Mouse (Mus musculus): ENCODE measurements around the gene Ccl4. TPM values are rescaled to one million over a fixed set of nuclear protein-coding genes. Genes with fewer than 3 reads are reported as not detected.
A peak's percentile ranks its signal among the peaks of the same experiment; 100 is the strongest.

The Ccl4 gene
- polyA plus RNA-seq, 1 experiment = not detected

- no peak overlapping the region for H3K4me3 ChIP-seq (ENCODE audit: low read depth, low read length)
- no peaks in the 10 kb centered on the region for H3K9me3 ChIP-seq (replicated peaks; ENCODE audit: control insufficient read depth, insufficient read depth, low read length, poor library complexity, severe bottlenecking)
- H3K27ac ChIP-seq (ENCODE audit: insufficient read depth, low read length) = no peak overlapping the region
Observed at GRCm38 (mm10) chr11:83630630-83631029, 31.8 kb upstream of the Ccl4 start.

GRCm38 (mm10) chr11:83631065-83631464 lies 31.3 kb upstream of the Ccl4 start:
- Histone ChIP-seq H3K27me3 (ENCODE audit: control insufficient read depth, insufficient read depth, low read length, poor library complexity, severe bottlenecking) (no peaks in the 10 kb centered on the region), H3K27ac (ENCODE audit: insufficient read depth, low read length) (no peak overlapping the region), H3K9me3 (replicated peaks; ENCODE audit: control insufficient read depth, insufficient read depth, low read length, poor library complexity, severe bottlenecking) (no peaks in the 10 kb centered on the region), H3K4me1 (ENCODE audit: control insufficient read depth, insufficient read depth, low read length) (no peaks in the 10 kb centered on the region), H3K4me3 (ENCODE audit: low read depth, low read length) (no peak overlapping the region), H3K36me3 (ENCODE audit: control insufficient read depth, insufficient read depth, low read length, poor library complexity, severe bottlenecking) (no peaks in the 10 kb centered on the region), H3K9ac (ENCODE audit: low read depth, poor library complexity, severe bottlenecking) (no peak overlapping the region)
- TF ChIP-seq POLR2A (IDR thresholded peaks at IDR 0.05; ENCODE audit: insufficient read depth, low read length) (no peak), CTCF (IDR thresholded peaks at IDR 0.05; ENCODE audit: low read depth, low read length) (no peak), EP300 (IDR thresholded peaks at IDR 0.05; ENCODE audit: insufficient read depth, low read depth, low read length) (no peak)

More at GRCm38 (mm10) chr11:83630630-83631029, 31.8 kb upstream of the Ccl4 start:
- TF ChIP-seq EP300 (IDR thresholded peaks at IDR 0.05; ENCODE audit: insufficient read depth, low read depth, low read length) (no peak), POLR2A (IDR thresholded peaks at IDR 0.05; ENCODE audit: insufficient read depth, low read length) (no peak), CTCF (IDR thresholded peaks at IDR 0.05; ENCODE audit: low read depth, low read length) (no peak)
- H3K27me3 ChIP-seq (ENCODE audit: control insufficient read depth, insufficient read depth, low read length, poor library complexity, severe bottlenecking) = no peaks in the 10 kb centered on the region
- no peak overlapping the region for H3K9ac ChIP-seq (ENCODE audit: low read depth, poor library complexity, severe bottlenecking)
- no peaks in the 10 kb centered on the region for H3K36me3 ChIP-seq (ENCODE audit: control insufficient read depth, insufficient read depth, low read length, poor library complexity, severe bottlenecking)
- H3K4me1 ChIP-seq (ENCODE audit: control insufficient read depth, insufficient read depth, low read length) = no peaks in the 10 kb centered on the region

- no peaks in the 10 kb centered on the region for H3K27me3 ChIP-seq (ENCODE audit: control insufficient read depth, insufficient read depth, low read length, poor library complexity, severe bottlenecking)
- H3K9ac ChIP-seq (ENCODE audit: low read depth, poor library complexity, severe bottlenecking) = no peak overlapping the region
- H3K9me3 ChIP-seq (replicated peaks; ENCODE audit: control insufficient read depth, insufficient read depth, low read length, poor library complexity, severe bottlenecking) = no peaks in the 10 kb centered on the region
- H3K4me1 ChIP-seq (ENCODE audit: control insufficient read depth, insufficient read depth, low read length) = no peaks in the 10 kb centered on the region
- H3K36me3 ChIP-seq (ENCODE audit: control insufficient read depth, insufficient read depth, low read length, poor library complexity, severe bottlenecking) = no peaks in the 10 kb centered on the region
- TF ChIP-seq POLR2A (IDR thresholded peaks at IDR 0.05; ENCODE audit: insufficient read depth, low read length) (no peak), EP300 (IDR thresholded peaks at IDR 0.05; ENCODE audit: insufficient read depth, low read depth, low read length) (no peak), CTCF (IDR thresholded peaks at IDR 0.05; ENCODE audit: low read depth, low read length) (peak; percentile 15)
- no peak overlapping the region for H3K4me3 ChIP-seq (ENCODE audit: low read depth, low read length)
- H3K27ac ChIP-seq (ENCODE audit: insufficient read depth, low read length) = no peak overlapping the region
Observed at GRCm38 (mm10) chr11:83632744-83633143, 29.6 kb upstream of the Ccl4 start.

GRCm38 (mm10) chr11:83634425-83634824 lies 28.0 kb upstream of the Ccl4 start:
- no peak overlapping the region for H3K4me3 ChIP-seq (ENCODE audit: low read depth, low read length)
- H3K36me3 ChIP-seq (ENCODE audit: control insufficient read depth, insufficient read depth, low read length, poor library complexity, severe bottlenecking) = no peaks in the 10 kb centered on the region
- TF ChIP-seq CTCF (IDR thresholded peaks at IDR 0.05; ENCODE audit: low read depth, low read length) (no peak), POLR2A (IDR thresholded peaks at IDR 0.05; ENCODE audit: insufficient read depth, low read length) (no peak), EP300 (IDR thresholded peaks at IDR 0.05; ENCODE audit: insufficient read depth, low read depth, low read length) (no peak)
- H3K9ac ChIP-seq (ENCODE audit: low read depth, poor library complexity, severe bottlenecking) = no peak overlapping the region
- H3K27ac ChIP-seq (ENCODE audit: insufficient read depth, low read length) = no peak overlapping the region
- no peaks in the 10 kb centered on the region for H3K4me1 ChIP-seq (ENCODE audit: control insufficient read depth, insufficient read depth, low read length)
- H3K27me3 ChIP-seq (ENCODE audit: control insufficient read depth, insufficient read depth, low read length, poor library complexity, severe bottlenecking) = no peaks in the 10 kb centered on the region
- H3K9me3 ChIP-seq (replicated peaks; ENCODE audit: control insufficient read depth, insufficient read depth, low read length, poor library complexity, severe bottlenecking) = no peaks in the 10 kb centered on the region

GRCm38 (mm10) chr11:83634898-83635297 lies 27.5 kb upstream of the Ccl4 start:
- H3K4me3 ChIP-seq (ENCODE audit: low read depth, low read length) = no peak overlapping the region
- no peaks in the 10 kb centered on the region for H3K9me3 ChIP-seq (replicated peaks; ENCODE audit: control insufficient read depth, insufficient read depth, low read length, poor library complexity, severe bottlenecking)
- H3K9ac ChIP-seq (ENCODE audit: low read depth, poor library complexity, severe bottlenecking) = no peak overlapping the region
- no peak for TF ChIP-seq POLR2A (IDR thresholded peaks at IDR 0.05; ENCODE audit: insufficient read depth, low read length)
- TF ChIP-seq EP300 (IDR thresholded peaks at IDR 0.05; ENCODE audit: insufficient read depth, low read depth, low read length) = no peak
- no peak for TF ChIP-seq CTCF (IDR thresholded peaks at IDR 0.05; ENCODE audit: low read depth, low read length)
- no peaks in the 10 kb centered on the region for H3K4me1 ChIP-seq (ENCODE audit: control insufficient read depth, insufficient read depth, low read length)
- no peaks in the 10 kb centered on the region for H3K36me3 ChIP-seq (ENCODE audit: control insufficient read depth, insufficient read depth, low read length, poor library complexity, severe bottlenecking)
- no peak overlapping the region for H3K27ac ChIP-seq (ENCODE audit: insufficient read depth, low read length)
- H3K27me3 ChIP-seq (ENCODE audit: control insufficient read depth, insufficient read depth, low read length, poor library complexity, severe bottlenecking) = no peaks in the 10 kb centered on the region

GRCm38 (mm10) chr11:83636742-83637235 lies 25.6 kb upstream of the Ccl4 start:
- TF ChIP-seq EP300 (IDR thresholded peaks at IDR 0.05; ENCODE audit: insufficient read depth, low read depth, low read length) = no peak
- TF ChIP-seq CTCF (IDR thresholded peaks at IDR 0.05; ENCODE audit: low read depth, low read length) = no peak
- no peak for TF ChIP-seq POLR2A (IDR thresholded peaks at IDR 0.05; ENCODE audit: insufficient read depth, low read length)
- Histone ChIP-seq H3K4me1 (ENCODE audit: control insufficient read depth, insufficient read depth, low read length) (no peaks in the 10 kb centered on the region), H3K9ac (ENCODE audit: low read depth, poor library complexity, severe bottlenecking) (no peak overlapping the region), H3K9me3 (replicated peaks; ENCODE audit: control insufficient read depth, insufficient read depth, low read length, poor library complexity, severe bottlenecking) (no peaks in the 10 kb centered on the region), H3K27me3 (ENCODE audit: control insufficient read depth, insufficient read depth, low read length, poor library complexity, severe bottlenecking) (no peaks in the 10 kb centered on the region), H3K36me3 (ENCODE audit: control insufficient read depth, insufficient read depth, low read length, poor library complexity, severe bottlenecking) (no peaks in the 10 kb centered on the region), H3K4me3 (ENCODE audit: low read depth, low read length) (no peak overlapping the region), H3K27ac (ENCODE audit: insufficient read depth, low read length) (no peak overlapping the region)
